In the genomic region with DNA sequence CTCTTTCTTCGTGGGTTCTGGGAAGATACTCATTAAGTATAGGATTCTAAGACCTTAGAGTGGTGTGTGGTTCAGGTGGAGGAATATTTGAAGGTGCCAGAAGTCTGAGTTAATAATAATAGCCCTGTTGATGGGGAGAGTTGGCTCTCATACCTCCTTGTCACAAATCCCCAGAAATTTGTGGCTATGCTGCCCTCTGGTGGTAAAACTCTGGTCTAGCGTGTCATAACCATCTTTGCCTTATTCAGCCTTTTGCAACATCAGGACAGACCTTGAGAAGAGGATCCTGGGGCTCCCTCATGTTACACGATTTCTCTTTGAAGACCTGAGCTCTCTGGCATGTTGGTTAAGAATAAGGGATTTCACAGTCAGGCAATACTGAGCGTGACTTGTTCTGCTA, we compare ENCODE assay signal across 8 mouse cellular contexts. TPM values are rescaled to one million over a fixed set of nuclear protein-coding genes. Genes with fewer than 3 reads are reported as not detected.
DNase-seq lines count a peak whose midpoint lies in the region; ATAC-seq and TF ChIP-seq lines count a peak whose summit lies in the region.

No protein-coding gene starts in this region.

- peaks cover 10% of the 10 kb centered on the region; the same call in 1 of the 2 replicates for H3K36me3 ChIP-seq in forebrain, embryonic 12.5 days (replicated peaks)
- no peaks in the 10 kb centered on the region for H3K36me3 ChIP-seq in kidney, adult 2 months (ENCODE audit: control insufficient read depth, insufficient read depth, low read length)
- peaks cover 13% of the 10 kb centered on the region; the same call in 1 of the 2 replicates for H3K36me3 ChIP-seq in limb, embryonic 11.5 days (ENCODE audit: control insufficient read depth, insufficient read depth, low read length)
- no peaks in the 10 kb centered on the region for H3K36me3 ChIP-seq in neural tube, embryonic 15.5 days

- 15% methylated on average over 4 of the region's 4 CpGs for WGBS in forebrain, embryonic 12.5 days
- WGBS in kidney, adult 2 months, result 22% methylated on average over 4 of the region's 4 CpGs
- WGBS in limb, embryonic 11.5 days, result 9% methylated on average over 4 of the region's 4 CpGs
- 16% methylated on average over 4 of the region's 4 CpGs for WGBS in neural tube, embryonic 15.5 days

- H3K27ac ChIP-seq in forebrain, embryonic 12.5 days, result no peak overlapping the region
- no peak overlapping the region for H3K27ac ChIP-seq in kidney, adult 2 months (ENCODE audit: insufficient read depth, low read depth, low read length)
- H3K27ac ChIP-seq in limb, embryonic 11.5 days (replicated peaks; ENCODE audit: low read depth, low read length), result no peak overlapping the region
- no peak overlapping the region for H3K27ac ChIP-seq in neural tube, embryonic 15.5 days (replicated peaks)

- no peak overlapping the region for H3K4me2 ChIP-seq in forebrain, embryonic 12.5 days
- H3K4me2 ChIP-seq in limb, embryonic 11.5 days (ENCODE audit: low read depth, severe bottlenecking), result no peak overlapping the region
- no peak overlapping the region for H3K4me2 ChIP-seq in neural tube, embryonic 15.5 days

- peak; percentile 61 to 67 for DNase-seq in urinary bladder, postnatal 36 days (ENCODE audit: low spot score in 2 of 2)
- no peak for DNase-seq in urinary bladder, postnatal 10 days (ENCODE audit: low spot score)
- DNase-seq in adrenal gland, postnatal 36 days, result peak; percentile 78 to 80
- peak; percentile 79 for DNase-seq in kidney, adult 2 months
- DNase-seq in limb, embryonic 11.5 days (ENCODE audit: low spot score), result peak; percentile 89
- peak; percentile 53 to 66 for DNase-seq in thymus, postnatal 36 days

- no peak overlapping the region for H3K9ac ChIP-seq in forebrain, embryonic 12.5 days
- no peak overlapping the region for H3K9ac ChIP-seq in limb, embryonic 11.5 days (ENCODE audit: low read length)
- no peak overlapping the region for H3K9ac ChIP-seq in neural tube, embryonic 15.5 days (replicated peaks)

- no peaks in the 10 kb centered on the region for H3K9me3 ChIP-seq in forebrain, embryonic 12.5 days
- no peaks in the 10 kb centered on the region for H3K9me3 ChIP-seq in limb, embryonic 11.5 days (ENCODE audit: control insufficient read depth, low read length)
- no peaks in the 10 kb centered on the region for H3K9me3 ChIP-seq in neural tube, embryonic 15.5 days (replicated peaks)

- no peak for TF ChIP-seq POLR2A in kidney, adult 2 months (IDR thresholded peaks at IDR 0.05; ENCODE audit: low read depth, low read length)

- no peak overlapping the region for H3K4me3 ChIP-seq in forebrain, embryonic 12.5 days (replicated peaks)
- H3K4me3 ChIP-seq in kidney, adult 2 months (ENCODE audit: insufficient read depth, low read depth, low read length), result no peak overlapping the region
- no peak overlapping the region for H3K4me3 ChIP-seq in limb, embryonic 11.5 days (ENCODE audit: low read depth, low read length)
- H3K4me3 ChIP-seq in neural tube, embryonic 15.5 days (replicated peaks), result no peak overlapping the region

- peaks cover 48% of the 10 kb centered on the region for H3K27me3 ChIP-seq in forebrain, embryonic 12.5 days
- no peaks in the 10 kb centered on the region; the same call in 1 of the 2 replicates for H3K27me3 ChIP-seq in kidney, adult 2 months (replicated peaks; ENCODE audit: control insufficient read depth, insufficient read depth, low read length)
- peaks cover 12% of the 10 kb centered on the region for H3K27me3 ChIP-seq in limb, embryonic 11.5 days (ENCODE audit: control insufficient read depth, insufficient read depth, low read length)
- peaks cover 20% of the 10 kb centered on the region for H3K27me3 ChIP-seq in neural tube, embryonic 15.5 days (replicated peaks)

- peaks cover 41% of the 10 kb centered on the region for H3K4me1 ChIP-seq in forebrain, embryonic 12.5 days
- H3K4me1 ChIP-seq in kidney, adult 2 months (ENCODE audit: control insufficient read depth, insufficient read depth, low read length), result peaks cover 2% of the 10 kb centered on the region; the same call in 1 of the 2 replicates
- H3K4me1 ChIP-seq in limb, embryonic 11.5 days (ENCODE audit: control insufficient read depth, insufficient read depth, low read length), result peaks cover 16% of the 10 kb centered on the region
- H3K4me1 ChIP-seq in neural tube, embryonic 15.5 days, result peaks cover 35% of the 10 kb centered on the region

- peak; percentile 42; the same call in 1 of the 2 replicates for ATAC-seq in forebrain, embryonic 12.5 days (ENCODE audit: low FRiP score)
- no peak for ATAC-seq in limb, embryonic 11.5 days (ENCODE audit: insufficient number of reproducible peaks, low FRiP score, low TSS enrichment, low read depth)
- ATAC-seq in neural tube, embryonic 15.5 days (ENCODE audit: low FRiP score), result 0 out of 2 replicates have a peak, but pooled peaks have one; percentile 1

- TF ChIP-seq CTCF in kidney, adult 2 months (conservative IDR thresholded peaks at IDR 0.05; ENCODE audit: insufficient read depth, insufficient read length, low read depth, low read length), result peak; percentile 70

RNA-seq across cellular contexts. Expression of gene Zfp385a, which starts 2.5 kb away (rescaled TPM):
- 10 to 100 TPM; 11.8 to 13.3 TPM for total RNA-seq in adrenal gland, postnatal 36 days (2021)
- 16.1 and 16.8 TPM in 2 replicates for polyA plus RNA-seq in forebrain, embryonic 12.5 days (2016; fragmentation: Nextera tagmentation; extraction: Ambion mirVana)
- polyA plus RNA-seq in kidney, adult 2 months (2012; rRNA removed), result 5.2 and 6.1 TPM in 2 replicates
- polyA plus RNA-seq in limb, embryonic 11.5 days (2014; fragmentation: Nextera tagmentation; extraction: Ambion mirVana), result 19.2 and 22.9 TPM in 2 replicates
- polyA plus RNA-seq in neural tube, embryonic 15.5 days (2015; fragmentation: Nextera tagmentation; extraction: Ambion mirVana), result 18.6 and 19.9 TPM in 2 replicates

RNA-seq across cellular contexts. Expression of gene Itga5, which starts 24.1 kb away (rescaled TPM):
- 10 to 100 TPM; 37.0 to 37.4 TPM for total RNA-seq in adrenal gland, postnatal 36 days (2021)
- polyA plus RNA-seq in forebrain, embryonic 12.5 days (2016; fragmentation: Nextera tagmentation; extraction: Ambion mirVana), result 16.8 and 17.3 TPM in 2 replicates
- polyA plus RNA-seq in kidney, adult 2 months (2012; rRNA removed), result 9.3 and 9.7 TPM in 2 replicates
- 28.6 and 31.7 TPM in 2 replicates for polyA plus RNA-seq in limb, embryonic 11.5 days (2014; fragmentation: Nextera tagmentation; extraction: Ambion mirVana)
- polyA plus RNA-seq in neural tube, embryonic 15.5 days (2015; fragmentation: Nextera tagmentation; extraction: Ambion mirVana), result 7.2 and 12.7 TPM in 2 replicates

RNA-seq across cellular contexts. Expression of gene Gpr84, which starts 32.0 kb away (rescaled TPM):
- not detected for total RNA-seq in adrenal gland, postnatal 36 days (2021)
- polyA plus RNA-seq in forebrain, embryonic 12.5 days (2016; fragmentation: Nextera tagmentation; extraction: Ambion mirVana), result 0.10 and 0.37 TPM in 2 replicates
- 0.13 TPM in 1 of 2 replicates, not detected in the other for polyA plus RNA-seq in kidney, adult 2 months (2012; rRNA removed)
- 0.31 TPM in 1 of 2 replicates, not detected in the other for polyA plus RNA-seq in limb, embryonic 11.5 days (2014; fragmentation: Nextera tagmentation; extraction: Ambion mirVana)
- polyA plus RNA-seq in neural tube, embryonic 15.5 days (2015; fragmentation: Nextera tagmentation; extraction: Ambion mirVana), result 0.33 and 0.60 TPM in 2 replicates
